In the genomic region with DNA sequence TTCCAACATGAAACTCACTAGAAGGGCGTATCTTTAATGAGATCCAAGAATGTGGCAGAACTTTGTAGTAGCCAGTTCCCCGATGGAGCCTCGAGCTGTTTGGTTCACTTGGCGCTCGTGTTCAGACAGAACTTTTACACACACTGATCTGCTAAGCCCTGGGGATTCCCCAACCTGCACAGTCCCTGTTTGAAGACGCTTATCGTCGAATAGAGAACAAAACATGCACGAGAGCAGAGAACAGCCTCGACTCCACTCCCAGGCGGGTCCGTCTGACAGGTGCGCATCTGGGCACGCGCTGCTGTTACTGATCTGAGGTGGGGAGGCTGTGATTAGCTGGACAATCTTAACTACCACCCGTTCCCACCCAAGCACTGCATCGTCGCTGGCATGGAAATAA, we compare ENCODE assay signal across 15 mouse cellular contexts.
DNase-seq lines count a peak whose midpoint lies in the region; TF ChIP-seq lines count a peak whose summit lies in the region.
"Had no signal": no experiment of that assay in that cellular context is flagged by ENCODE, and none has a peak within 500 bp of the region (broad histone marks: within the 10 kb centered on the region; RNA-seq: fewer than 3 reads in every experiment).

No protein-coding gene starts in this region.

- H3K27me3 ChIP-seq in kidney, adult 2 months (replicated peaks; ENCODE audit: control insufficient read depth, insufficient read depth, low read length), result no peaks in the 10 kb centered on the region
- no peaks in the 10 kb centered on the region; the same call in 1 of the 2 replicates for H3K27me3 ChIP-seq in midbrain, embryonic 10.5 days (ENCODE audit: low read depth, poor library complexity, severe bottlenecking)
- no peaks in the 10 kb centered on the region for H3K27me3 ChIP-seq in cerebellum, adult 2 months (ENCODE audit: control insufficient read depth, insufficient read depth, low read length)

- no peaks in the 10 kb centered on the region for H3K36me3 ChIP-seq in kidney, adult 2 months (ENCODE audit: control insufficient read depth, insufficient read depth, low read length)
- H3K36me3 ChIP-seq in midbrain, embryonic 10.5 days, result no peaks in the 10 kb centered on the region
- H3K36me3 ChIP-seq: midbrain, embryonic 12.5 days had no signal

- no peak for TF ChIP-seq CTCF in kidney, adult 2 months (conservative IDR thresholded peaks at IDR 0.05; ENCODE audit: insufficient read depth, insufficient read length, low read depth, low read length)
- no peak for TF ChIP-seq CTCF in cerebellum, adult 2 months (IDR thresholded peaks at IDR 0.05; ENCODE audit: borderline replicate concordance, insufficient read depth, low read depth, low read length)

- no peak for TF ChIP-seq POLR2A in kidney, adult 2 months (IDR thresholded peaks at IDR 0.05; ENCODE audit: low read depth, low read length)
- no peak for TF ChIP-seq POLR2A in cerebellum, adult 2 months (IDR thresholded peaks at IDR 0.05; ENCODE audit: borderline replicate concordance, insufficient read depth, low read length)

- H3K27ac ChIP-seq in kidney, adult 2 months (ENCODE audit: insufficient read depth, low read depth, low read length), result no peak overlapping the region
- no peak overlapping the region for H3K27ac ChIP-seq in midbrain, embryonic 10.5 days (replicated peaks)
- no peak overlapping the region for H3K27ac ChIP-seq in cerebellum, adult 2 months (ENCODE audit: insufficient read depth, low read length)
- H3K27ac ChIP-seq: hindbrain, embryonic 14.5 days; midbrain, embryonic 12.5 days had no signal

- no peaks in the 10 kb centered on the region for H3K9me3 ChIP-seq in midbrain, embryonic 10.5 days (replicated peaks)
- H3K9me3 ChIP-seq: midbrain, embryonic 12.5 days had no signal

- H3K4me3 ChIP-seq in kidney, adult 2 months (ENCODE audit: insufficient read depth, low read depth, low read length), result no peak overlapping the region
- H3K4me3 ChIP-seq in midbrain, embryonic 10.5 days, result no peak overlapping the region
- H3K4me3 ChIP-seq in cerebellum, adult 2 months (replicated peaks; ENCODE audit: insufficient read depth, low read depth, low read length), result no peak overlapping the region
- H3K4me3 ChIP-seq: midbrain, embryonic 12.5 days had no signal

- peak; percentile 37 for DNase-seq in kidney, adult 2 months
- no peak for DNase-seq in kidney, postnatal 10 days
- DNase-seq in T-cell, adult 2 months (ENCODE audit: low spot score), result peak; percentile 81
- peak; percentile 90 for DNase-seq in naive thymus-derived CD4-positive, alpha-beta T cell, adult 2 months (ENCODE audit: low read depth)
- peak; percentile 46 for DNase-seq in thymus, postnatal 25 days
- no peak for DNase-seq in midbrain, embryonic 10.5 days (ENCODE audit: low spot score)
- no peak for DNase-seq in cerebellum, adult 2 months
- DNase-seq in ovary, postnatal 36 days (ENCODE audit: low spot score), result no peak
- DNase-seq: cerebellum, adult 11 months; embryo, embryonic 11 days; kidney, postnatal 36 days; liver; lung, postnatal 10 days had no signal

- 35% methylated on average over 18 of the region's 18 CpGs for WGBS in kidney, adult 2 months
- WGBS in midbrain, embryonic 10.5 days, result 85% methylated on average over 18 of the region's 18 CpGs
- WGBS in cerebellum, adult 2 months, result 63% methylated on average over 18 of the region's 18 CpGs

- H3K4me1 ChIP-seq in kidney, adult 2 months (ENCODE audit: control insufficient read depth, insufficient read depth, low read length), result peaks cover 29% of the 10 kb centered on the region
- peaks cover 65% of the 10 kb centered on the region for H3K4me1 ChIP-seq in midbrain, embryonic 10.5 days
- H3K4me1 ChIP-seq in cerebellum, adult 2 months (ENCODE audit: control insufficient read depth, insufficient read depth, low read length), result peaks cover 45% of the 10 kb centered on the region

Comparison
In these comparisons a context has a peak if more than half of its experiments do, and no peak if none do; other contexts are left out.
1. DNase-seq: peak in kidney, adult 2 months (single experiment), T-cell, adult 2 months (single experiment), naive thymus-derived CD4-positive, alpha-beta T cell, adult 2 months (single experiment) and thymus, postnatal 25 days (single experiment); none in kidney, postnatal 10 days (single experiment), midbrain, embryonic 10.5 days (single experiment), cerebellum, adult 2 months (0 of 2) and ovary, postnatal 36 days (single experiment).